Mouse (Mus musculus) megakaryocyte, embryonic 14.5 days (primary cell): ENCODE measurements around the gene Zfp287.

Experiments
- FLI1 ChIP-seq: IDR thresholded peaks from 2 replicates; pipeline ENCODE4 v1.6.1; 2012; ENCODE audit warnings: low read length, inconsistent platforms, mixed read lengths
- GATA1 ChIP-seq: IDR thresholded peaks from 3 replicates; pipeline ENCODE4 v1.6.1; 2012; ENCODE audit warnings: mixed read lengths, low read length, inconsistent platforms, borderline replicate concordance

GRCm38 (mm10) chr11:62678778-62679354 is 52.8 kb downstream of the Zfp287 start:
- no peak for TF ChIP-seq GATA1
- TF ChIP-seq FLI1: no peak
